Mouse (Mus musculus) forebrain, embryonic 12.5 days (tissue): ENCODE results near the gene Mbtps2. TPM values are rescaled to one million over a fixed set of nuclear protein-coding genes. Genes with fewer than 3 reads are reported as not detected.

Source experiments
- ATAC-seq: fragments of 200-750 bp; cut with Nextera tagmentation; 2 replicates; pipeline ENCODE4 v1.8.0; 2017; ENCODE audit warnings: moderate TSS enrichment; ENCODE audit not compliant: low FRiP score
- H3K27ac ChIP-seq: fragments of 300-500 bp; sonication (generic); 2 replicates; pipeline ENCODE4 v1.5.1; 2016; ENCODE audit warnings: mild to moderate bottlenecking
- H3K27me3 ChIP-seq: fragments of 300-500 bp; sonication (generic); 2 replicates; pipeline ENCODE4 v1.6.1; 2016; ENCODE audit warnings: mild to moderate bottlenecking
- H3K36me3 ChIP-seq: fragments of 300-500 bp; sonication (generic); replicated peaks from 2 replicates; pipeline ENCODE4 v1.6.1; 2016; ENCODE audit warnings: mild to moderate bottlenecking
- H3K4me1 ChIP-seq: fragments of 300-500 bp; sonication (generic); 2 replicates; pipeline ENCODE4 v1.6.1; 2016
- H3K4me2 ChIP-seq: fragments of 300-500 bp; sonication (generic); 2 replicates; pipeline ENCODE4 v1.6.1; 2016; ENCODE audit warnings: mild to moderate bottlenecking, moderate library complexity
- H3K4me3 ChIP-seq: fragments of 300-500 bp; sonication (generic); replicated peaks from 2 replicates; pipeline ENCODE4 v1.5.1; 2016; ENCODE audit warnings: mild to moderate bottlenecking
- H3K9ac ChIP-seq: fragments of 300-500 bp; sonication (generic); 2 replicates; pipeline ENCODE4 v1.6.1; 2016; ENCODE audit warnings: mild to moderate bottlenecking
- H3K9me3 ChIP-seq: fragments of 300-500 bp; sonication (generic); 2 replicates; pipeline ENCODE4 v1.6.1; 2016
- WGBS: fragments of 180-500 bp; shearing (Covaris S2); methylation state at CpG from one replicate; pipeline ENCODE4 v1.1.7; 2016; 5-methylcytosine and 5-hydroxymethylcytosine counted together
- polyA plus RNA-seq: library from polyadenylated mRNA; unstranded; fragments of >200 nt; fragmentation: Nextera tagmentation; extraction: Ambion mirVana; gene quantifications from 2 replicates; pipeline ENCODE4 v1.2.1, GENCODE M21; 2016

The Mbtps2 gene
- polyA plus RNA-seq, 1 experiment from 2014 or later: 25.4 TPM

DNA sequence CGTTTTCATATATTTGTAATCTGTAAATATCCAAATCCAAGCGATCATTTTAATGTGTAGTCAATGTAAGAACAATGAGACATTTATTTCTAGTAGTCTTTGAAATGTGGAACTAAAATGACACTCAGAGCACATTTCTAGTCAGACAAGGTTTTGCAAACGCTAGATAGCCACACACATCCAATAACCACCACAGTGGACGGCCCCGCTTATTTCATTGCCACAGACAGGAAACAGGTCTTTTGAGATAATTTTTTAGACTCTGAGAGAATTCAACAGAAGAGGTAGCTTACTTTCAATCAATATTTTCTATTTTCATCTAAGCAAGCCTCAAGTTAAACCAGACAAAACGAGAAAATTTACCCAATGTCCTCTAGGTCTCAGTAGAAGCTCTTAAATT, 2.6 kb downstream of the Mbtps2 start:
- H3K27me3 ChIP-seq: no peaks in the 10 kb centered on the region
- H3K4me1 ChIP-seq: peaks cover 4% of the 10 kb centered on the region
- no peak overlapping the region for H3K4me2 ChIP-seq
- no peak overlapping the region for H3K4me3 ChIP-seq
- no peaks in the 10 kb centered on the region for H3K36me3 ChIP-seq
- H3K27ac ChIP-seq: no peak overlapping the region
- no peaks in the 10 kb centered on the region for H3K9me3 ChIP-seq
- ATAC-seq: no peak
- 88% methylated on average over 6 of the region's 6 CpGs for WGBS
- H3K9ac ChIP-seq: no peak overlapping the region

DNA sequence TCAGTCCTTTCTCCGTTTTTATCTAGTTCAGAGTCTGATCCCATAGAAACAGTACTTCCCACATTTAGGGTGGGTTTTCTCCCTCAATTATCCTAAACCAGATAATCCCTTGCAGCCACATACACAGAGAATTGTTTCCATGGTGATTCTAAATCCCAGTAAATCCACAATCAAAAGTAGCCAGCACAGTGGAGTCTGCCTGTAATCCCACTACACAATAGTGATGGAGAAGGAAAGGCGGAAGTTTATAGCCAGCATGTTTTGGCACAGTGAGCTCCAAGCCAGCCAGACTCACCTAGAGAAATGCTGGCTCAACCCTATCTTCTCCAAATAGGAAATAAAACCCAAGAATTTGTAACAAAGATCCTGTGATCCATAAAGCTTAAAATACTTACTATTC, 3.9 kb downstream of the Mbtps2 start:
- H3K9me3 ChIP-seq: no peaks in the 10 kb centered on the region
- H3K27ac ChIP-seq: no peak overlapping the region
- no peak overlapping the region for H3K4me3 ChIP-seq
- no peak overlapping the region for H3K4me2 ChIP-seq
- ATAC-seq: no peak
- no peaks in the 10 kb centered on the region for H3K27me3 ChIP-seq
- H3K4me1 ChIP-seq: peaks cover 4% of the 10 kb centered on the region
- H3K36me3 ChIP-seq: 0 out of 2 replicates have a peak, but pooled peaks cover 5% of the 10 kb centered on the region
- 31% methylated on average over 2 of the region's 2 CpGs for WGBS
- no peak overlapping the region for H3K9ac ChIP-seq

DNA sequence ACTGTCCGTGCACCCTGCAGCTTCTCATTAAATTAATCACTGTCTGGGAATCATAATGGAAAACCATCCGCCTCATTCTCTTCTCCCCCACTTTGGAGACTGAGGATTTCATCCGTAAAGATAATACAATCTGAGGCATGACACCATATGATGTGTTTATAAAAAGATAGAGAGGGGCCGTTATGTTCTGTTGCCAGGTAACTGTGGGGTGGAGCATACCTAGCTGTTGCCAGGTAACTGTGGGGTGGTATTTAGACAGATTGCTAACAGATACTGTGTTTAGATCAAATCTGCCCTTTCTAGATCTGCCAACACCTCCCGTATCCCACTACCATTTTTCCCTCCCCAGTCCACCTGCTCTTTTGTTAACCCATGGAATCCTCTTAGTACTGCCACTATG, 11.5 kb downstream of the Mbtps2 start:
- no peak overlapping the region for H3K27ac ChIP-seq
- no peaks in the 10 kb centered on the region for H3K27me3 ChIP-seq
- H3K4me2 ChIP-seq: no peak overlapping the region
- 0 out of 2 replicates have a peak, but pooled peaks cover 4% of the 10 kb centered on the region for H3K4me1 ChIP-seq
- no peak for ATAC-seq
- 71% methylated on average over 5 of the region's 5 CpGs for WGBS
- H3K4me3 ChIP-seq: no peak overlapping the region
- no peak overlapping the region for H3K9ac ChIP-seq
- peaks cover 5% of the 10 kb centered on the region; the same call in 1 of the 2 replicates for H3K36me3 ChIP-seq
- no peaks in the 10 kb centered on the region for H3K9me3 ChIP-seq

DNA sequence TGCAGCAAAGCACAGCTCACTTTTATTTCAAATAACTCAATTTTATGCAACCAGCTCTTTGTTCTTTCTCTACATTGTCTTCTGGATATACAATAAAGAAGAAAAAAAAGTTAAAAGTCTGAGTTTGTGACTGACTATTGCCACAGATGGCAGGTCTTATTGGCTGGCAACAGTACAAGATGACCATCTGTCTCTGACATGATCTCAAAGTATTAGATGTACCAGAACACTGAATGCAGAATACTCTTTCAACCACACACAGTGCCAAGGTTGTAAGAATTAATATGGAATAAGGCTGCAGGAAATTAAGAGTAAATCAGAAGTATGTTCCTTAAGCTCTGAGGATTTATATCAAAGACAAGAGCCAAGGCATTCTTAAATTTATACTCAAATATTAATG, 12.1 kb downstream of the Mbtps2 start:
- Histone ChIP-seq H3K27me3 (no peaks in the 10 kb centered on the region), H3K4me1 (0 out of 2 replicates have a peak, but pooled peaks cover 4% of the 10 kb centered on the region), H3K27ac (no peak overlapping the region), H3K4me3 (no peak overlapping the region), H3K4me2 (no peak overlapping the region), H3K9ac (no peak overlapping the region), H3K9me3 (no peaks in the 10 kb centered on the region), H3K36me3 (peaks cover 5% of the 10 kb centered on the region; the same call in 1 of the 2 replicates)
- no peak for ATAC-seq

DNA sequence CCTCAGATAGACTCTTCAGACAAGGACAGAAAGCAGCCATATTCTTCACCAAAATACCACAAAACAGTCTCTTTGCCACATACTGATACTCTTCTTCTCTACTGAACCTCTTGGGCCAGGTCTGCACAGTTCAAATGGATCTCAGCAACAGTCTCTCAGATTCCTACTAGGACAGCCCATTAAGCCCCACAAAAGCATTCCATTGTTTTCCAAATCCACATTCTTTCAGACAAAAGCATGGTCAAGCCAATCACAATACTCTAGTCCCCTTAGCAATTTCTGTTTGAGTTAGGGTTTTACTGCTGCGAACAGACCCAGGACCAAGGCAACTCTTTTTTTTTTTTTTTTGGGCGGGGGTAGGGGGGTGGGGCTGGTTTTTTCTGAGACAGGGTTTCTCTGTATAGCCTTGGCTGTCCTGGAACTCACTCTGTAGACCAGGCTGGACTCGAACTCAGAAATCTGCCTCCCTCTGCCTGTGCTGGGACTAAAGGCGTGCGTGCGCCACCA, 19.4 kb downstream of the Mbtps2 start:
- WGBS: 63% methylated on average over 6 of the region's 6 CpGs
- Histone ChIP-seq H3K4me3 (no peak overlapping the region), H3K4me1 (no peaks in the 10 kb centered on the region), H3K36me3 (peaks cover 4% of the 10 kb centered on the region; the same call in 1 of the 2 replicates), H3K9me3 (no peaks in the 10 kb centered on the region), H3K27me3 (no peaks in the 10 kb centered on the region), H3K27ac (no peak overlapping the region), H3K9ac (no peak overlapping the region), H3K4me2 (no peak overlapping the region)
- ATAC-seq: no peak

DNA sequence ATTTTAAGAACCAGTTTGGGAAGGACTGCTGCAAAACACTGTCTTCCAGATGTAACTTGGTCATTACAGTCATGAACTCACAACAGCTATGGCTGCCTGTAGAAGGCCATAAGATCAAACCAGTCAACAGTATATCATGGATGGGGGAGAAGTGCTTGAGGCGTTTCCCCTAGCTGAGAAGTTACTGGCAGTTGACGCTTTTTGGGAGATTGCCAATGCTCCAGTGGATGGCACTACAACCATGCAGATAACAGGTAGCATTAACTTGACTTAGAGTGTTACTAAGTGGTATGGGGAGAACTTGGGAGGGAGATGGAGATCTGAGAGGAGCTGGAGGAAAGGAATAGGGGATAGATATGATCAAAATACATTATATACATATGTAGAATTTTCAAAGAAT, 23.8 kb downstream of the Mbtps2 start:
- 83% methylated on average over 2 of the region's 2 CpGs for WGBS
- H3K4me1 ChIP-seq: no peaks in the 10 kb centered on the region
- no peak overlapping the region for H3K9ac ChIP-seq
- H3K27me3 ChIP-seq: no peaks in the 10 kb centered on the region
- H3K27ac ChIP-seq: no peak overlapping the region
- H3K4me3 ChIP-seq: no peak overlapping the region
- H3K4me2 ChIP-seq: no peak overlapping the region
- no peak for ATAC-seq
- peaks cover 4% of the 10 kb centered on the region; the same call in 1 of the 2 replicates for H3K36me3 ChIP-seq
- no peaks in the 10 kb centered on the region for H3K9me3 ChIP-seq

DNA sequence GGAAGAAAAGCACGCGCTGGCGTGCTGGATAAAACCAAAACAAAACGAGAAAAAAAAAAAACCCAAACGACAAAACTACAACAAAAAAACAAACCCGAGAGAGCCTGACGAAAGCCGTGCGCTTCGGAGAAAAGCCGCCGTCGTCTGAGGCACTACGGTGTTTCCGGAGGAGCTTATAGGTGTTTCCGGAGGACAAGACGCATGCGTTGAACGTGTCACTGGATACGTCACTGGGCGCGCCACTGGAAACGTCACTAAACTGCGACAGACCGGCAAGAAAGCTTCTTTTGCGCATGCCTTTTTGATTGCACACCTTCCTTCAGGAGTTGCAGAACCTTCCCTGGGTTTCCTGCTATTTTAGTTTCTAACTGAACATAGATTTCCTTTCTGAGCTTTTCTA, 29.7 kb downstream of the Mbtps2 start, which contains the start of gene Yy2:
Gene Yy2, minus strand, starts transcription at position 146 of the 400 bp plus-strand sequence.
- H3K9ac ChIP-seq: no peak within 1 kb of the TSS
- no peak within 1 kb of the TSS for H3K4me3 ChIP-seq
- no peak for ATAC-seq
- H3K4me2 ChIP-seq: no peak within 1 kb of the TSS
- H3K9me3 ChIP-seq: no peaks in the 10 kb centered on the region
- H3K27ac ChIP-seq: no peak within 1 kb of the TSS
- 90% methylated on average over 26 of the region's 26 CpGs for WGBS
- 0 out of 2 replicates have a peak, but pooled peaks cover 11% of the 10 kb centered on the region for H3K36me3 ChIP-seq
- no peaks in the 10 kb centered on the region for H3K27me3 ChIP-seq
- H3K4me1 ChIP-seq: no peaks in the 10 kb centered on the region

DNA sequence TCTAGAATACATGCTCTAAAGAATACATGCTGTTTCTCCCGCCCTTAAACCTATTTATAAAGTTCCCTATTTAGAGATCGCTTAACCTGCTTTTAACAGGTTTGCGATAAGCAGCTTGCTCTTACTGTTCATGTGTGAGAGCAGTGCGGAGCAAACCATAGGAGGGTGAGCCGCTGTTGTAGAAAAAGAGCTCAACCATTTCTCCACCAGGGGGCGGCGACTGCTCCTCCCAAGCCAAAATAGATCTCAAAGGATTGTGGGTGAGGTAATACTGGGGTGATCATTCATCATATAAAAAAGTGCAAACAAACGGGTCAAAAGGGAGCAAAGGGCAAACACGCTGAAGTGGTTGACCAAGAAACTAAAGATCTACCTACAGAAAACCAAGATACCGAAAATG, 34.7 kb downstream of the Mbtps2 start:
- Histone ChIP-seq H3K4me1 (no peaks in the 10 kb centered on the region), H3K4me3 (no peak overlapping the region)

DNA sequence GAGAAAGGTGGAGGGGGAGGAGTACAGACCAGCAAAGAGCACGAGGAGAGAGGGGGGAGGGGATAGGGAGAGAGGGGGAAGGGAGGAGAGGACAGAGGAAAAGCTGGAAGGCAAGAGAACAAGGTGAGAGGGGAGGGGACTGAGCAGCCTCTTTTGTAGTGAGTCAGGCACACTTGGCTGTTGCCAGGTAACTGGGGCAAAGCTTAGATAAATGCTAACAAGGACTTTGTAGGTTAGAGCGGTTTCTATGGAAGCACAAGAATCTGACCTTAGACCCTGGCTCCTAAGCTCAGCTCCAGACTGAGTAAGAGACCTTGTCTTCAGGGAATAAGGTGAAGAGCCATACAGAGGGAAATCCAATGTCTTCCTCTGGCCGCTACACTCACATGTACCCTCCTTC, 51.4 kb downstream of the Mbtps2 start:
- 8% methylated on average over 3 of the region's 3 CpGs for WGBS
- peak; percentile 82 for ATAC-seq
- no peaks in the 10 kb centered on the region for H3K36me3 ChIP-seq
- no peak overlapping the region for H3K4me2 ChIP-seq
- H3K27ac ChIP-seq: no peak overlapping the region
- H3K9me3 ChIP-seq: no peaks in the 10 kb centered on the region
- no peak overlapping the region for H3K4me3 ChIP-seq
- no peaks in the 10 kb centered on the region for H3K27me3 ChIP-seq
- no peak overlapping the region for H3K9ac ChIP-seq
- 0 out of 2 replicates have a peak, but pooled peaks cover 5% of the 10 kb centered on the region for H3K4me1 ChIP-seq

More for the DNA sequence above, 34.7 kb downstream of the Mbtps2 start:
- Histone ChIP-seq H3K9me3 (no peaks in the 10 kb centered on the region), H3K27me3 (no peaks in the 10 kb centered on the region), H3K4me2 (no peak overlapping the region), H3K36me3 (0 out of 2 replicates have a peak, but pooled peaks cover 11% of the 10 kb centered on the region), H3K9ac (no peak overlapping the region), H3K27ac (no peak overlapping the region)
- WGBS: 79% methylated on average over 10 of the region's 10 CpGs
- ATAC-seq: no peak

DNA sequence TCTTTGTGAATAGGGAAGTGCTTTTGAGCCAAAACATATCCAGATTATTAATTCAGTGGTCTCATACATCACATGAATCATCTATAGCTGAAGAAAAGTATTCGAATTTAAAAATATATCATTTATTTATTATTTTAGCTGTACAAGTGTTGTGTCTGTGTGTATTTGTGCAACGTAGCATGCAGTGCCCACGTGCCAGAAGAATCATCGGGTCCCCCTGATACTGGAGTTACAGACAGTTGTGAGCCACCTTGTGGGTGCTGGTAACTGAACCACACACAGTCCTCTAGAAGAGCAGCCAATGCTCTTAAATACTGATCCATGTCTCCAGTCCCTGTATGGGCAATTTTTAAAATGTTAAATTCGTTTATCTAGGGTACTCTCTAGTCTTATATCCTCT, 92.1 kb downstream of the Mbtps2 start:
- Histone ChIP-seq H3K4me3 (no peak overlapping the region), H3K27me3 (no peaks in the 10 kb centered on the region; the same call in 1 of the 2 replicates), H3K9ac (no peak overlapping the region), H3K4me2 (no peak overlapping the region), H3K27ac (no peak overlapping the region), H3K36me3 (no peaks in the 10 kb centered on the region), H3K9me3 (no peaks in the 10 kb centered on the region), H3K4me1 (no peaks in the 10 kb centered on the region)
- 72% methylated on average over 5 of the region's 5 CpGs for WGBS
- ATAC-seq: no peak

DNA sequence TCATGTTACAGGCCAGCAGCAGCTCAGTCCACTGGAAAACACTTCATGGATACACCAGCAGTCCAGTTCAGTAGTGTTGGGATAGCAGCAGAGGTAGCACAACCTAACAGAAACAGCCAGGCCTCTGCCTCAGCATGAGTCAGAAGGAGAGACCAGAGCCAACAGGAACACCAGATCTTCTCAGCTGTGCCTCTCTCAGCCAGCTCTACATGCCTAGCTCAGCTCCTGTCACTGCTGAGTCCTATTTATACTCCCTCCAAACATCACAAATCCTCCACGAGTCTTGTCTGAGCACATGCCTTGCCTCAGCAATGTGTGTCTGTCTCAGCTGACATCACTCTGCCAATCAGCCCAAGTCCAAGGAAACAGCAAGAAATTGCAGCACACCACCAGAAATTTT, 94.0 kb downstream of the Mbtps2 start:
- 80% methylated on average over 1 of the region's 1 CpGs for WGBS
- Histone ChIP-seq H3K27ac (no peak overlapping the region), H3K9ac (no peak overlapping the region), H3K4me2 (no peak overlapping the region), H3K4me3 (no peak overlapping the region), H3K36me3 (no peaks in the 10 kb centered on the region), H3K4me1 (no peaks in the 10 kb centered on the region), H3K9me3 (no peaks in the 10 kb centered on the region), H3K27me3 (no peaks in the 10 kb centered on the region; the same call in 1 of the 2 replicates)
- ATAC-seq: no peak

DNA sequence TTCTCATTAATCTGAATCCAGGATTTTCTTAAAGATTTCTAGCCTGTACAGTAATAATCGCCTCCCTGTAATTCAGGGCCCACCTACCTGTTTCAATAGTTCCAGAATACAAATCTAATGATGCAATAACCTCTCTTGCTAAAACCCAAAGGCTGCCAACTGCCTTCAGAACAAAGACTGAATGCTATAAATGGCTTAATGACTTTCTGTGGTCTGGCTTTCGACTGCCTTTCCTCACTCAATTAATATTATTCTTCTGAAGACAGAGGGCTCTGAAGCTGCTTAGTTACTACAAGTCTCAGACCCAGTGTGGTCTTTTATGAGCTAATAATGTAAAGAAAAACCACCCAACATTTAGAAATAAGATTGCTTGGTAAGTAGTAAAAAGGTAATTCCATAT, 96.6 kb downstream of the Mbtps2 start:
- WGBS: 73% methylated on average over 2 of the region's 2 CpGs
- Histone ChIP-seq H3K36me3 (no peaks in the 10 kb centered on the region), H3K9ac (no peak overlapping the region), H3K4me3 (no peak overlapping the region), H3K4me1 (no peaks in the 10 kb centered on the region), H3K4me2 (no peak overlapping the region), H3K9me3 (no peaks in the 10 kb centered on the region), H3K27me3 (no peaks in the 10 kb centered on the region; the same call in 1 of the 2 replicates), H3K27ac (no peak overlapping the region)
- ATAC-seq: no peak

DNA sequence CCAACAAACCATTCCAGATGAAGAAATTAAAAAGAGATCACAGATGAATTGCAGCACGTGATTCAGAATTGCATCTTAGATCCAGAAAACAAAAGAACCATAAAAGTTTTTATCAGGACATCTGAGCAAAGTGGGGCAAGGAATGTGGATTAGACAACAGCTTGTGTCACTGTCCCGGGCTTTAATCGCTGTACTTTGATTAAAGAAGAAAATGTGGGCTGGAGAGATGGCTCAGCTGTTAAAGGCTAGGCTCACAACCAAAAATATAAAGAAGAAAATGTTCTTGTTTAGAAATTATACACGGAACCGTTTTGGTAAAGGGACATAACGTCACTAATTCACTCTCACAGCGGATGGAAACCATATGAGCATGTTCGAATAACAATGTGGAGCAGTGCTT, 98.5 kb downstream of the Mbtps2 start:
- no peak for ATAC-seq
- 81% methylated on average over 8 of the region's 8 CpGs for WGBS
- H3K27ac ChIP-seq: no peak overlapping the region

More for the DNA sequence above, 98.5 kb downstream of the Mbtps2 start:
- no peaks in the 10 kb centered on the region for H3K36me3 ChIP-seq
- H3K4me3 ChIP-seq: no peak overlapping the region
- H3K27me3 ChIP-seq: no peaks in the 10 kb centered on the region; the same call in 1 of the 2 replicates
- H3K4me2 ChIP-seq: no peak overlapping the region
- no peak overlapping the region for H3K9ac ChIP-seq
- H3K9me3 ChIP-seq: no peaks in the 10 kb centered on the region
- H3K4me1 ChIP-seq: no peaks in the 10 kb centered on the region
